Mouse (Mus musculus) E14TG2a.4 (cell line): ENCODE results near the gene Prkce.

Experiments used
- CTCF ChIP-seq: conservative IDR thresholded peaks from 2 replicates; pipeline ENCODE4 v1.5.1; 2014; ENCODE audit warnings: low read length
- POU5F1 ChIP-seq: IDR thresholded peaks from 2 replicates; pipeline ENCODE4 v1.6.1; 2014; ENCODE audit warnings: low read length, borderline replicate concordance

DNA sequence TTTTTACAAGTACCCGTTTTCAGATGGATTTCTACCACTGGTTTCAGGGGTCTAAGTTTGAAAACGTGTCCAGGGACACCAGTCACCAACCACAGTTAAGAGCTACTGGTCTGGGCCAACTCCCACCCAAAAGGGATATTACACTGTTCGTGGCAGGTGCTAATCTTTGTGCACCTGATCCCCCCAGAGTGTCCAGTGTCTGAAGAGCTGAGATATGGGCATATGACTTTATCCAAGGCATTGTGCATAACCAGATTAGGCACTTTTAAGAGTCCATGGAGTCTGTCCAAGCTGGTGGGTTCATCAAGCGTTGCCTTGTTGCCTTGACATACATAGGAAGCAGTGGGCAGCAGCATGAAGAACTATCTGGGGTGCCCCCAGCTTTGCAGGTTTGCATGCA is 254.4 kb downstream of the Prkce start:
- TF ChIP-seq CTCF = no peak
- no peak for TF ChIP-seq POU5F1
